ENCODE assay signal across 24 mouse cellular contexts in genomic region chr16:30036104-30036503, GRCm38 (mm10). TPM values are rescaled to one million over a fixed set of nuclear protein-coding genes. Genes with fewer than 3 reads are reported as not detected.
DNase-seq lines count a peak whose midpoint lies in the region; ATAC-seq and TF ChIP-seq lines count a peak whose summit lies in the region.
"Had no signal": no experiment of that assay in that cellular context is flagged by ENCODE, and none has a peak within 500 bp of the region (broad histone marks: within the 10 kb centered on the region; RNA-seq: fewer than 3 reads in every experiment).

No protein-coding gene starts in this region.

- peak overlapping the region; percentile 56 for H3K27ac ChIP-seq in liver, adult 2 months (replicated peaks; ENCODE audit: insufficient read depth, low read depth, low read length)
- no peak overlapping the region for H3K27ac ChIP-seq in intestine, postnatal 0 days (ENCODE audit: low read depth, low read length)
- H3K27ac ChIP-seq in liver, embryonic 13.5 days = peak overlapping the region; percentile 61
- no peak overlapping the region for H3K27ac ChIP-seq in hindbrain, embryonic 14.5 days
- H3K27ac ChIP-seq: embryonic facial prominence, embryonic 10.5 days; forebrain, embryonic 15.5 days; heart, embryonic 10.5 days; layer of hippocampus, adult 2 months; limb, embryonic 10.5 days; midbrain, embryonic 12.5 days; neural tube, embryonic 12.5 days; stomach, embryonic 15.5 days had no signal

- DNase-seq in liver, adult 2 months (ENCODE audit: extremely low read depth, low read depth, low spot score) = peak; percentile 99
- DNase-seq in liver = no peak
- no peak for DNase-seq in liver, embryonic 13.5 days
- peak; percentile 75 for DNase-seq in yolk sac, embryonic 10.5 days (ENCODE audit: low spot score)
- DNase-seq in heart, postnatal 4 days = no peak
- no peak for DNase-seq in hindbrain, embryonic 14.5 days (ENCODE audit: low spot score)
- DNase-seq: adrenal gland, postnatal 36 days; cerebellum, adult 9-10 months; lung, adult 18-20 months; lung, postnatal 10 days; retina, postnatal 1 day; right cerebral cortex, postnatal 25 days; thymus, postnatal 25 days had no signal

- ATAC-seq in intestine, postnatal 0 days = 0 out of 2 replicates have a peak, but pooled peaks have one; percentile 1
- peak; percentile 76 for ATAC-seq in liver, embryonic 13.5 days (ENCODE audit: low read depth)
- no peak for ATAC-seq in hindbrain, embryonic 14.5 days (ENCODE audit: low FRiP score)
- ATAC-seq: forebrain, embryonic 15.5 days; hindbrain, embryonic 16.5 days had no signal

- no peak for TF ChIP-seq CTCF in liver, adult 2 months (IDR thresholded peaks at IDR 0.05; ENCODE audit: low read depth, low read length)
- no peak for TF ChIP-seq CTCF in intestine, postnatal 0 days (IDR thresholded peaks at IDR 0.05; ENCODE audit: low read depth)

- H3K4me1 ChIP-seq in liver, adult 2 months (ENCODE audit: control insufficient read depth, insufficient read depth, low read length) = peaks cover 16% of the 10 kb centered on the region
- H3K4me1 ChIP-seq in intestine, postnatal 0 days (replicated peaks; ENCODE audit: control insufficient read depth, insufficient read depth, low read length) = peaks cover 6% of the 10 kb centered on the region
- H3K4me1 ChIP-seq in liver, embryonic 13.5 days (replicated peaks) = peaks cover 39% of the 10 kb centered on the region
- peaks cover 6% of the 10 kb centered on the region for H3K4me1 ChIP-seq in hindbrain, embryonic 14.5 days (replicated peaks; ENCODE audit: control insufficient read depth, insufficient read depth, low read length)

- WGBS in liver, adult 2 months = 27% methylated on average over 3 of the region's 3 CpGs
- WGBS in intestine, postnatal 0 days = 63% methylated on average over 3 of the region's 3 CpGs
- WGBS in liver, embryonic 13.5 days (ENCODE audit: insufficient replicate concordance) = 60% methylated on average over 3 of the region's 3 CpGs
- 77% methylated on average over 3 of the region's 3 CpGs for WGBS in hindbrain, embryonic 14.5 days

- no peak overlapping the region for H3K4me3 ChIP-seq in liver, adult 2 months (ENCODE audit: insufficient read depth, low read depth, low read length)
- H3K4me3 ChIP-seq in intestine, postnatal 0 days (ENCODE audit: low read depth, low read length) = no peak overlapping the region
- H3K4me3 ChIP-seq in liver, embryonic 13.5 days (replicated peaks) = no peak overlapping the region
- H3K4me3 ChIP-seq in hindbrain, embryonic 14.5 days (replicated peaks; ENCODE audit: low read length) = no peak overlapping the region
- H3K4me3 ChIP-seq: embryonic facial prominence, embryonic 10.5 days; forebrain, embryonic 15.5 days; heart, embryonic 10.5 days; layer of hippocampus, adult 2 months; limb, embryonic 10.5 days; midbrain, embryonic 12.5 days; neural tube, embryonic 12.5 days; stomach, embryonic 15.5 days had no signal

- H3K9ac ChIP-seq in liver, adult 2 months (ENCODE audit: low read depth, low read length) = no peak overlapping the region
- no peak overlapping the region for H3K9ac ChIP-seq in intestine, postnatal 0 days (ENCODE audit: low read depth, low read length)
- no peak overlapping the region for H3K9ac ChIP-seq in liver, embryonic 13.5 days
- H3K9ac ChIP-seq in hindbrain, embryonic 14.5 days = no peak overlapping the region
- H3K9ac ChIP-seq: forebrain, embryonic 15.5 days; midbrain, embryonic 12.5 days; neural tube, embryonic 12.5 days; stomach, embryonic 15.5 days had no signal

- no peak for TF ChIP-seq POLR2A in liver, adult 2 months (IDR thresholded peaks at IDR 0.05; ENCODE audit: extremely low read depth, insufficient read depth, low read length)

- H3K4me2 ChIP-seq in intestine, postnatal 0 days (replicated peaks; ENCODE audit: low read depth) = no peak overlapping the region
- H3K4me2 ChIP-seq in liver, embryonic 13.5 days = no peak overlapping the region
- H3K4me2 ChIP-seq in hindbrain, embryonic 14.5 days (replicated peaks) = no peak overlapping the region
- H3K4me2 ChIP-seq: forebrain, embryonic 15.5 days; midbrain, embryonic 12.5 days; neural tube, embryonic 12.5 days; stomach, embryonic 15.5 days had no signal

- H3K27me3 ChIP-seq in liver, adult 2 months (ENCODE audit: control insufficient read depth, insufficient read depth, low read length) = no peaks in the 10 kb centered on the region
- H3K27me3 ChIP-seq in intestine, postnatal 0 days (replicated peaks; ENCODE audit: control insufficient read depth, insufficient read depth, low read length) = no peaks in the 10 kb centered on the region
- 0 out of 2 replicates have a peak, but pooled peaks cover 11% of the 10 kb centered on the region for H3K27me3 ChIP-seq in liver, embryonic 13.5 days
- peaks cover 29% of the 10 kb centered on the region for H3K27me3 ChIP-seq in hindbrain, embryonic 14.5 days (ENCODE audit: control insufficient read depth, insufficient read depth, low read length)
- H3K27me3 ChIP-seq: stomach, embryonic 15.5 days had no signal

- H3K36me3 ChIP-seq in liver, adult 2 months (ENCODE audit: control insufficient read depth, insufficient read depth, low read length) = no peaks in the 10 kb centered on the region
- no peaks in the 10 kb centered on the region; the same call in 1 of the 2 replicates for H3K36me3 ChIP-seq in intestine, postnatal 0 days (ENCODE audit: control insufficient read depth, insufficient read depth)
- no peaks in the 10 kb centered on the region for H3K36me3 ChIP-seq in liver, embryonic 13.5 days
- no peaks in the 10 kb centered on the region for H3K36me3 ChIP-seq in hindbrain, embryonic 14.5 days (replicated peaks; ENCODE audit: control insufficient read depth, insufficient read depth)
- H3K36me3 ChIP-seq: embryonic facial prominence, embryonic 10.5 days; forebrain, embryonic 15.5 days; heart, embryonic 10.5 days; limb, embryonic 10.5 days; midbrain, embryonic 12.5 days; neural tube, embryonic 12.5 days; stomach, embryonic 15.5 days had no signal

- no peaks in the 10 kb centered on the region for H3K79me2 ChIP-seq in liver, adult 2 months (ENCODE audit: control insufficient read depth, insufficient read depth, low read length)

- H3K9me3 ChIP-seq in intestine, postnatal 0 days (ENCODE audit: control insufficient read depth) = no peaks in the 10 kb centered on the region
- no peaks in the 10 kb centered on the region for H3K9me3 ChIP-seq in liver, embryonic 13.5 days (replicated peaks)
- H3K9me3 ChIP-seq in hindbrain, embryonic 14.5 days (ENCODE audit: control insufficient read depth, low read length) = no peaks in the 10 kb centered on the region
- H3K9me3 ChIP-seq: embryonic facial prominence, embryonic 10.5 days; forebrain, embryonic 15.5 days; heart, embryonic 10.5 days; limb, embryonic 10.5 days; midbrain, embryonic 12.5 days; neural tube, embryonic 12.5 days; stomach, embryonic 15.5 days had no signal

RNA-seq across cellular contexts. Expression of gene Hes1, which starts 28.1 kb away (rescaled TPM):
- 2.8 and 5.8 TPM in 2 replicates for total RNA-seq in liver, adult 2 months (2014; rRNA removed)
- 26.9 and 28.5 TPM in 2 replicates for polyA plus RNA-seq in liver, adult 2 months (2012; rRNA removed)
- polyA plus RNA-seq in intestine, postnatal 0 days (2015; fragmentation: Nextera tagmentation; extraction: Ambion mirVana) = 44.0 and 52.9 TPM in 2 replicates
- polyA plus RNA-seq in liver, embryonic 13.5 days (2015; fragmentation: Nextera tagmentation; extraction: Ambion mirVana) = 5.9 and 6.9 TPM in 2 replicates
- 10 to 100 TPM; 44.5 to 54.4 TPM for total RNA-seq in heart, postnatal 4 days (2021)
- polyA plus RNA-seq in hindbrain, embryonic 14.5 days (2014; fragmentation: Nextera tagmentation; extraction: Ambion mirVana) = 14.0 and 18.0 TPM in 2 replicates
- total RNA-seq: granulocyte monocyte progenitor cell, adult 5-6 weeks had no signal

Comparison
In these comparisons a context has a peak if more than half of its experiments do, and no peak if none do; other contexts are left out.
1. DNase-seq: peak in liver, adult 2 months (single experiment) and yolk sac, embryonic 10.5 days (single experiment); none in liver (single experiment), liver, embryonic 13.5 days (single experiment), heart, postnatal 4 days (single experiment) and hindbrain, embryonic 14.5 days (single experiment).
2. H3K27ac ChIP-seq: peak in liver, adult 2 months (single experiment) and liver, embryonic 13.5 days (single experiment); none in intestine, postnatal 0 days (single experiment) and hindbrain, embryonic 14.5 days (single experiment).